Mouse (Mus musculus): ENCODE data around the gene 4933407L21Rik.

DNA sequence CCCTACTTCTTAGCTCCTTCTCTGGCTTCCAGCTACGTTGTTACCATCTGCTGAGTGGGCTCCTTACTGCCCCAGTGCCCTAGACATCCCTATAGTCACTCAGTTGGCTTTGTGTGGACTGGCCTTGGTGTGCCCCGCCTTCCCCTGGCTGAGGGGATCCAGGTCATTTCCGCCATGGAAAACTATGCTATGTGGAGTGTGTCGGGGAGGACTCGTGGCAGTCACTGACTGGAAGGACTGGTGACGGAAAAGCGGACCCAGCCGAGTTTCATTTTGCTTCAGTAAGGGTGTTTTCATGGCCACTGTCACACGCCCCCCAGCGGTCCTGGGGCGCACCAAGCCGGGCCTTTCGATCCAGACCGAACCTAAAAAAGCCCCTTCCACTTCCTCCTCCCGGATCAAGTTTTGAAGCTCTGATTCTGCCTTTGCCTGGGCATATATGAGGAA lies 32.9 kb upstream of the 4933407L21Rik start:
- no peak for TF ChIP-seq ZNF384 (IDR thresholded peaks at IDR 0.05; ENCODE audit: low read depth, low read length)
- TF ChIP-seq HCFC1 (IDR thresholded peaks at IDR 0.05; ENCODE audit: borderline replicate concordance, insufficient read depth, low read length): no peak
- no peak for TF ChIP-seq MAFK (IDR thresholded peaks at IDR 0.05; ENCODE audit: insufficient read depth, low read depth, low read length)
- no peak for TF ChIP-seq CHD2 (IDR thresholded peaks at IDR 0.05; ENCODE audit: low read depth, low read length)
